Mouse (Mus musculus) liver, adult (tissue): ENCODE results near the gene Gm26965.

Experiments
- GATA4 ChIP-seq: IDR thresholded peaks from 2 replicates; pipeline ENCODE4 v1.6.1; 2014; ENCODE audit warnings: mild to moderate bottlenecking, low read length; ENCODE audit not compliant: insufficient replicate concordance

Gene Gm26965

GRCm38 (mm10) chr13:67525753-67526410, at the start of gene Gm26965, which contains the start of gene Zfp87:
Gene Gm26965 (minus strand): TSS chr13:67526151.
Gene Zfp87 (minus strand): TSS chr13:67526177.
- TF ChIP-seq GATA4: no peak

GRCm38 (mm10) chr13:67572591-67573189, 46.7 kb upstream of the Gm26965 start:
- no peak for TF ChIP-seq GATA4

GRCm38 (mm10) chr13:67553730-67554129, 27.8 kb upstream of the Gm26965 start, which contains the start of gene Zfp748:
Gene Zfp748 (minus strand): TSS chr13:67553830.
- TF ChIP-seq GATA4: no peak

- no peak for TF ChIP-seq GATA4
These were observed 26.8 kb upstream of the Gm26965 start for GRCm38 (mm10) chr13:67552505-67553346.

GRCm38 (mm10) chr13:67545941-67546340, 20.0 kb upstream of the Gm26965 start:
- TF ChIP-seq GATA4: no peak

- no peak for TF ChIP-seq GATA4
These were observed 1.2 kb upstream of the Gm26965 start for GRCm38 (mm10) chr13:67527049-67527730.

- TF ChIP-seq GATA4: no peak
These were observed 25.0 kb downstream of the Gm26965 start for GRCm38 (mm10) chr13:67500908-67501307.

GRCm38 (mm10) chr13:67500084-67500719, 25.7 kb downstream of the Gm26965 start, which contains the start of gene Zfp58:
Gene Zfp58 (minus strand): TSS chr13:67500555.
- no peak for TF ChIP-seq GATA4

GRCm38 (mm10) chr13:67495631-67496030, 30.3 kb downstream of the Gm26965 start:
- TF ChIP-seq GATA4: no peak

- no peak for TF ChIP-seq GATA4
These were observed 41.5 kb downstream of the Gm26965 start for GRCm38 (mm10) chr13:67484424-67484811.

- TF ChIP-seq GATA4: no peak
These were observed 42.1 kb downstream of the Gm26965 start, which contains the start of gene Zfp874b for GRCm38 (mm10) chr13:67483625-67484423. Gene Zfp874b (minus strand): TSS chr13:67484258.

- TF ChIP-seq GATA4: no peak
These were observed 44.4 kb downstream of the Gm26965 start for GRCm38 (mm10) chr13:67481528-67481927.

- no peak for TF ChIP-seq GATA4
These were observed 56.7 kb downstream of the Gm26965 start for GRCm38 (mm10) chr13:67469274-67469673.

GRCm38 (mm10) chr13:67452021-67452309, 74.0 kb downstream of the Gm26965 start:
- TF ChIP-seq GATA4: no peak
